Mouse (Mus musculus) liver, postnatal 0 days (tissue): Measurements from ENCODE around the gene Grin3b. TPM values are rescaled to one million over a fixed set of nuclear protein-coding genes. Genes with fewer than 3 reads are reported as not detected.
"Not testable (repeated sequence)": the region's sequence is repeated elsewhere in the genome, so short reads cannot be mapped to it uniquely, and the experiment has no call there.

Source experiments
- ATAC-seq: fragments of 200-750 bp; cut with Nextera tagmentation; 2 replicates; pipeline ENCODE4 v1.8.0; 2017; ENCODE audit warnings: mild to moderate bottlenecking, moderate library complexity
- DNase-seq: peaks from one replicate; pipeline ENCODE4 v3.0.0-alpha.2; 2016
- H3K27ac ChIP-seq: fragments of 300-500 bp; sonication (generic); 2 replicates; pipeline ENCODE4 v1.5.1; 2014; ENCODE audit warnings: antibody characterized with exemption, moderate library complexity, mild to moderate bottlenecking, low read depth
- H3K27me3 ChIP-seq: fragments of 300-500 bp; sonication (generic); 2 replicates; pipeline ENCODE4 v1.6.1; 2014; ENCODE audit warnings: low read length, control low read depth, mixed read lengths; ENCODE audit not compliant: insufficient read depth
- H3K36me3 ChIP-seq: fragments of 300-500 bp; sonication (generic); replicated peaks from 2 replicates; pipeline ENCODE4 v1.6.1; 2014; ENCODE audit warnings: mild to moderate bottlenecking, control low read depth, low read length, moderate library complexity, mixed read lengths; ENCODE audit not compliant: insufficient read depth
- H3K4me1 ChIP-seq: fragments of 300-500 bp; sonication (generic); 2 replicates; pipeline ENCODE4 v1.6.1; 2014; ENCODE audit warnings: antibody characterized with exemption, mild to moderate bottlenecking, control low read depth; ENCODE audit not compliant: insufficient read depth
- H3K4me2 ChIP-seq: fragments of 300-500 bp; sonication (generic); 2 replicates; pipeline ENCODE4 v1.6.1; 2014; ENCODE audit warnings: low read depth, mild to moderate bottlenecking, low read length, moderate library complexity, mixed read lengths
- H3K4me3 ChIP-seq: fragments of 300-500 bp; sonication (generic); 2 replicates; pipeline ENCODE4 v1.5.1; 2014; ENCODE audit warnings: low read depth, low read length
- H3K9ac ChIP-seq: fragments of 300-500 bp; sonication (generic); replicated peaks from 2 replicates; pipeline ENCODE4 v1.6.1; 2014; ENCODE audit warnings: mild to moderate bottlenecking, moderate library complexity
- H3K9me3 ChIP-seq: fragments of 300-500 bp; sonication (generic); 2 replicates; pipeline ENCODE4 v1.6.1; 2016; ENCODE audit warnings: mild to moderate bottlenecking, control low read depth, low read length, mixed read lengths
- CTCF ChIP-seq: sonication (generic); IDR thresholded peaks from 2 replicates; pipeline ENCODE4 v1.5.1; 2016; ENCODE audit warnings: antibody characterized with exemption, low read depth
- EP300 ChIP-seq: IDR thresholded peaks from 2 replicates; pipeline ENCODE4 v1.6.1; 2016; ENCODE audit warnings: antibody characterized with exemption, low read depth, mild to moderate bottlenecking
- WGBS: fragments of 180-500 bp; shearing (Covaris S2); extraction: QIAGEN DNeasy Blood & Tissue Kit; methylation state at CpG from one replicate; pipeline ENCODE4 v1.1.7; 2014; ENCODE audit not compliant: insufficient replicate concordance; 5-methylcytosine and 5-hydroxymethylcytosine counted together
- polyA plus RNA-seq: library from polyadenylated mRNA; unstranded; fragments of >200 nt; fragmentation: Nextera tagmentation; extraction: Ambion mirVana; gene quantifications from 2 replicates; pipeline ENCODE4 v1.2.1, GENCODE M21; 2015

Gene Grin3b
- polyA plus RNA-seq, 1 experiment from 2014 or later = 0.05 TPM

- no peak overlapping the region for H3K4me3 ChIP-seq
- H3K9me3 ChIP-seq = no peaks in the 10 kb centered on the region
- H3K36me3 ChIP-seq = peaks cover 46% of the 10 kb centered on the region
- no peak overlapping the region for H3K27ac ChIP-seq
- ATAC-seq = no peak
- WGBS = 87% methylated on average over 18 of the region's 18 CpGs
- H3K9ac ChIP-seq = no peak overlapping the region
- peaks cover 11% of the 10 kb centered on the region for H3K4me1 ChIP-seq
- no peak overlapping the region for H3K4me2 ChIP-seq
- no peaks in the 10 kb centered on the region for H3K27me3 ChIP-seq
- DNase-seq = no peak
- no peak for TF ChIP-seq EP300
- TF ChIP-seq CTCF = no peak
Observed at GRCm38 (mm10) chr10:79950661-79951060, 19.9 kb upstream of the Grin3b start.

DNA sequence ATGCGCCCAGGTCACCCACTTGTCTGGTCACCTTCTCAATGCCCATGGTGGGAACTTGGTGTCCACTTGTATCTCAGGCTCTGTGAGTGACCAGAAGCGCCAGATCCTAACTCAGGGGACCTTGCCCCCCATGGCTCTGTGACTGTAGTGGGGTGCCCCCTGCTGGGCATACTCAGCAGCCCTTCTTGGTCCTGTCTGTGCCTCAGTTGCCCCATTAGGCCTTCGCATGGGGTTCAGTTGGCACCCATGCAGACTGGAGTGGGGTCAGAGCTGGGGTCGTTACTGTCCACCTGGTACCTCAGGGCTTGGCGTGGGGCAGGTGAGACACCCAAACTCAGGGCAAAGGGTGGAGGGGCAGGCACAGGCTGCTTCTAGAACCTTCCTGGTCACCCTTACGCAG, 16.6 kb upstream of the Grin3b start:
- Histone ChIP-seq H3K9ac (no peak overlapping the region), H3K4me3 (no peak overlapping the region), H3K36me3 (peaks cover 37% of the 10 kb centered on the region), H3K4me2 (no peak overlapping the region), H3K27me3 (no peaks in the 10 kb centered on the region), H3K4me1 (peaks cover 3% of the 10 kb centered on the region), H3K9me3 (no peaks in the 10 kb centered on the region), H3K27ac (no peak overlapping the region)
- WGBS = 76% methylated on average over 6 of the region's 6 CpGs
- no peak for ATAC-seq
- TF ChIP-seq EP300 = no peak
- peak; percentile 81 for TF ChIP-seq CTCF
- DNase-seq = peak; percentile 62

GRCm38 (mm10) chr10:79955691-79956090, 14.8 kb upstream of the Grin3b start:
- Histone ChIP-seq H3K4me1 (peaks cover 9% of the 10 kb centered on the region), H3K27ac (no peak overlapping the region), H3K27me3 (no peaks in the 10 kb centered on the region), H3K36me3 (peaks cover 21% of the 10 kb centered on the region), H3K4me3 (no peak overlapping the region), H3K9ac (no peak overlapping the region), H3K9me3 (no peaks in the 10 kb centered on the region), H3K4me2 (no peak overlapping the region)
- DNase-seq = no peak
- TF ChIP-seq CTCF (no peak), EP300 (no peak)
- WGBS = 79% methylated on average over 9 of the region's 9 CpGs
- ATAC-seq = no peak

GRCm38 (mm10) chr10:79956643-79957154, 13.8 kb upstream of the Grin3b start:
- no peak for DNase-seq
- TF ChIP-seq CTCF (no peak), EP300 (no peak)
- Histone ChIP-seq H3K4me3 (no peak overlapping the region), H3K27me3 (no peaks in the 10 kb centered on the region), H3K36me3 (peaks cover 14% of the 10 kb centered on the region), H3K4me2 (no peak overlapping the region), H3K9me3 (no peaks in the 10 kb centered on the region), H3K27ac (no peak overlapping the region), H3K9ac (no peak overlapping the region), H3K4me1 (peaks cover 15% of the 10 kb centered on the region)
- ATAC-seq = no peak
- 51% methylated on average over 4 of the region's 4 CpGs for WGBS

DNA sequence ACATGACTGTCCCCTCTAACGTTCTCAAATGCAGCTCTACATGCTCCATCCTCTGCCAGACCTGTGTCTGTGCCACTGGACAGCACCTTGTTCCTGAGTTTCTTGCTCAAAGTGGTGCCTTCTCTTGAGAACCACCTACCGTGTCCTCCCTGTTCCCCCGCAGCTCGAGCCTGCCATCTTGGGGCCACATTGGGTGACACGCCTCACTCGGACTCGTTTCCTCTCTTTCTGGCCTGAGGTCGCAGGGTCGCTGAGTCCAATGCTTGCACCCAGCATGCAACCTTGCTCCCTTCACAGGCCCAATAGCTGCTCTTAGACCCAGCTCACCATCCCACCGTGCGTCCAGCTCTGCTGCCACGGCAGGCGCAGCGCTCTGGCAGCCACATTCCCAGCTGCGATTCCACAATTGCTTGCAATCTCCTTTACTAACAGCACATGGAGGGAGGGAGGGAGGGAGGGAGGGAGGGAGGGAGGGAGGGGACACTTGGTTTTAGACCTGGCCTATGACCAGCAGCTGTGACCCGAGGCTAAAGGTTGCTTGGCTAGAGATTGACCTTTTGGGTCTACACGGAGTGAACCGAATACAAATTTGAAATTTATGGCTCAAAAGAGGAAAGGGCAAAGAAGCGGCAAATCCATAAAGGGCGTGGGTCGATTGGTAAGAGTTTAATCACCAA, 12.2 kb upstream of the Grin3b start:
- Histone ChIP-seq H3K4me2 (peak overlapping the region; percentile 47), H3K9me3 (no peaks in the 10 kb centered on the region), H3K4me3 (no peak overlapping the region), H3K36me3 (peaks cover 15% of the 10 kb centered on the region), H3K27ac (peak overlapping the region; percentile 57), H3K27me3 (no peaks in the 10 kb centered on the region), H3K4me1 (peaks cover 15% of the 10 kb centered on the region), H3K9ac (no peak overlapping the region)
- 16% methylated on average over 21 of the region's 21 CpGs for WGBS
- TF ChIP-seq CTCF (peak; percentile 99), EP300 (no peak)
- DNase-seq (peak; percentile 88), ATAC-seq (peak; percentile 28)

DNA sequence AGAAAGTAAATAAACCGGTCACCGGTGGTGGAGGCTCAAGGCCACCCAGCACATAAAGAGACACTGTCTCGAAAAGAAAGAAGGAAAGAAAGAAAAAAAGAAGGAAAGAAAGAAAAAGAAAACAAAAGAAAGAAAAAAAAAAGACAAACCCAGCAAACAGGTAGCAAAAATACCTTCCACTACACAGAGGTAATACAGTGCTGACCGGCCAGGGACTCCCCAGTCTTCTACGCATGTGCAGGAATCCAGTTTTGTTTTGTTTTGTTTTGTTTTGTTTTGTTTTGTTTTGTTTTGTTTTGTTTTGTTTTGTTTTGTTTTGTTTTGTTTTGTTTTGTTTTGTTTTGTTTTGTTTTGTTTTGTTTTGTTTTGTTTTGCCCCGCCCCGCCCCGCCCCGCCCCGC, 11.1 kb upstream of the Grin3b start:
- peak overlapping the region; percentile 53 for H3K4me2 ChIP-seq
- 34% methylated on average over 10 of the region's 10 CpGs for WGBS

More for the DNA sequence above, 11.1 kb upstream of the Grin3b start:
- not testable (repeated sequence) for H3K27me3 ChIP-seq, H3K9me3 ChIP-seq, H3K9ac ChIP-seq, DNase-seq
- Histone ChIP-seq H3K4me1 (peaks cover 15% of the 10 kb centered on the region), H3K27ac (peak overlapping the region; percentile 74), H3K36me3 (peaks cover 12% of the 10 kb centered on the region), H3K4me3 (peak overlapping the region; percentile 98; the same call in 1 of the 2 replicates)
- peak; percentile 26 for ATAC-seq
